29 mouse cellular contexts compared by ENCODE assay signal in genomic region chr12:41510588-41510987, GRCm38 (mm10). TPM values are rescaled to one million over a fixed set of nuclear protein-coding genes. Genes with fewer than 3 reads are reported as not detected.
DNase-seq lines count a peak whose midpoint lies in the region; ATAC-seq lines count a peak whose summit lies in the region.
"Had no signal": no experiment of that assay in that cellular context is flagged by ENCODE, and none has a peak within 500 bp of the region (broad histone marks: within the 10 kb centered on the region; RNA-seq: fewer than 3 reads in every experiment).

No protein-coding gene starts in this region.

- no peaks in the 10 kb centered on the region for H3K36me3 ChIP-seq in lung, embryonic 16.5 days (ENCODE audit: control insufficient read depth, insufficient read depth, low read length)
- H3K36me3 ChIP-seq: embryonic facial prominence, embryonic 12.5 days; forebrain, embryonic 10.5 days; heart, embryonic 13.5 days; limb, embryonic 12.5 days; midbrain, embryonic 15.5 days; stomach, embryonic 15.5 days had no signal

- H3K4me2 ChIP-seq in lung, embryonic 16.5 days (ENCODE audit: low read depth, low read length), result no peak overlapping the region
- H3K4me2 ChIP-seq: embryonic facial prominence, embryonic 12.5 days; heart, embryonic 13.5 days; hindbrain, embryonic 14.5 days; limb, embryonic 12.5 days; liver, embryonic 11.5 days; midbrain, embryonic 15.5 days; stomach, embryonic 15.5 days had no signal

- H3K27ac ChIP-seq in lung, embryonic 16.5 days (ENCODE audit: low read length), result no peak overlapping the region
- H3K27ac ChIP-seq: embryonic facial prominence, embryonic 12.5 days; forebrain, embryonic 10.5 days; gastrocnemius, adult 2 months; heart, embryonic 13.5 days; hindbrain, embryonic 14.5 days; limb, embryonic 12.5 days; midbrain, embryonic 15.5 days; stomach, embryonic 15.5 days had no signal

- H3K9me3 ChIP-seq in lung, embryonic 16.5 days (ENCODE audit: control insufficient read depth, low read length), result no peaks in the 10 kb centered on the region
- H3K9me3 ChIP-seq: embryonic facial prominence, embryonic 12.5 days; forebrain, embryonic 10.5 days; heart, embryonic 13.5 days; limb, embryonic 12.5 days; midbrain, embryonic 15.5 days; stomach, embryonic 15.5 days had no signal

- no peaks in the 10 kb centered on the region for H3K27me3 ChIP-seq in lung, embryonic 16.5 days (ENCODE audit: control insufficient read depth, insufficient read depth, low read depth, low read length)
- H3K27me3 ChIP-seq: CH12.LX; embryonic facial prominence, embryonic 12.5 days; heart, embryonic 13.5 days; limb, embryonic 12.5 days; midbrain, embryonic 15.5 days; stomach, embryonic 15.5 days had no signal

- peak; percentile 92 for ATAC-seq in frontal cortex, adult (ENCODE audit: low TSS enrichment)
- ATAC-seq in lung, embryonic 16.5 days (ENCODE audit: low read depth), result peak; percentile 43; the same call in 1 of the 2 replicates
- ATAC-seq: intestine, postnatal 0 days; midbrain, embryonic 15.5 days had no signal

- no peak overlapping the region for H3K4me3 ChIP-seq in lung, embryonic 16.5 days (ENCODE audit: low read length)
- H3K4me3 ChIP-seq: embryonic facial prominence, embryonic 12.5 days; forebrain, embryonic 10.5 days; gastrocnemius, adult 2 months; heart, embryonic 13.5 days; limb, embryonic 12.5 days; midbrain, embryonic 15.5 days; stomach, embryonic 15.5 days had no signal

- 40% methylated on average over 3 of the region's 3 CpGs for WGBS in lung, embryonic 16.5 days

- no peak overlapping the region for H3K9ac ChIP-seq in lung, embryonic 16.5 days (ENCODE audit: low read length)
- H3K9ac ChIP-seq: embryonic facial prominence, embryonic 12.5 days; heart, embryonic 13.5 days; hindbrain, embryonic 14.5 days; limb, embryonic 12.5 days; midbrain, embryonic 15.5 days; stomach, embryonic 15.5 days had no signal

- H3K4me1 ChIP-seq in lung, embryonic 16.5 days (replicated peaks; ENCODE audit: control insufficient read depth, insufficient read depth, low read length), result no peaks in the 10 kb centered on the region
- H3K4me1 ChIP-seq: embryonic facial prominence, embryonic 12.5 days; forebrain, embryonic 10.5 days; heart, embryonic 13.5 days; limb, embryonic 12.5 days; midbrain, embryonic 15.5 days; stomach, embryonic 15.5 days had no signal

- peak; percentile 20 for DNase-seq in adrenal gland, postnatal 14 days
- no peak for DNase-seq in adrenal gland, postnatal 4 days (ENCODE audit: low spot score in 2 of 2)
- no peak for DNase-seq in frontal cortex, postnatal 10 days (ENCODE audit: low spot score in 2 of 2)
- no peak for DNase-seq in lung, postnatal 10 days
- DNase-seq in right cerebral cortex, postnatal 10 days (ENCODE audit: low spot score in 2 of 2), result peak; percentile 38 to 43
- no peak for DNase-seq in right cerebral cortex, postnatal 4 days
- DNase-seq: adrenal gland, postnatal 10 days; cerebellum, adult 11 months; cerebellum, adult 9-10 months; embryo, embryonic 11 days; gastrocnemius, adult 2 months; gastrocnemius, postnatal 36 days; heart, postnatal 10 days; kidney, adult 9 months; kidney, postnatal 10 days; thymus, adult 18-20 months; thymus, postnatal 25 days had no signal

RNA-seq across cellular contexts. Expression of gene Lrrn3, which starts 24.4 kb away (rescaled TPM):
- total RNA-seq in adrenal gland, postnatal 14 days (2021), result 31.2 and 32.2 TPM in 2 replicates
- total RNA-seq in adrenal gland, postnatal 4 days (2021), result 10 to 100 TPM; 33.0 to 38.5 TPM
- polyA plus RNA-seq in lung, embryonic 16.5 days (2015; fragmentation: Nextera tagmentation; extraction: Ambion mirVana), result 14.1 and 16.3 TPM in 2 replicates
- total RNA-seq: CH12.LX had no signal

Comparison
In these comparisons a context has a peak if more than half of its experiments do, and no peak if none do; other contexts are left out.
1. DNase-seq: peak in adrenal gland, postnatal 14 days (single experiment) and right cerebral cortex, postnatal 10 days (2 of 2); none in adrenal gland, postnatal 4 days (0 of 2), frontal cortex, postnatal 10 days (0 of 2), lung, postnatal 10 days (single experiment) and right cerebral cortex, postnatal 4 days (single experiment).